Mouse (Mus musculus) neutrophil, adult 5-6 weeks (primary cell): ENCODE data around the gene Hist1h2bh. TPM values are rescaled to one million over a fixed set of nuclear protein-coding genes. Genes with fewer than 3 reads are reported as not detected.
A peak's percentile ranks its signal among the peaks of the same experiment; 100 is the strongest.
"Not testable (repeated sequence)": the region's sequence is repeated elsewhere in the genome, so short reads cannot be mapped to it uniquely, and the experiment has no call there.

ENCODE experiments used
- ATAC-seq: fragments of 151-379, 151-347 bp; 2 replicates; pipeline ENCODE4 v1.8.0; 2017; ENCODE audit warnings: mild to moderate bottlenecking, moderate TSS enrichment; ENCODE audit not compliant: insufficient number of reproducible peaks, poor library complexity, low FRiP score, severe bottlenecking; ENCODE audit errors: extremely low read depth
- total RNA-seq: library from RNA; stranded (forward); fragments of 200-1000 nt; gene quantifications from 2 replicates; pipeline ENCODE4 v1.2.3, GENCODE M21; 2017

The Hist1h2bh gene
- total RNA-seq, 1 experiment from 2014 or later: 5.8 TPM

DNA sequence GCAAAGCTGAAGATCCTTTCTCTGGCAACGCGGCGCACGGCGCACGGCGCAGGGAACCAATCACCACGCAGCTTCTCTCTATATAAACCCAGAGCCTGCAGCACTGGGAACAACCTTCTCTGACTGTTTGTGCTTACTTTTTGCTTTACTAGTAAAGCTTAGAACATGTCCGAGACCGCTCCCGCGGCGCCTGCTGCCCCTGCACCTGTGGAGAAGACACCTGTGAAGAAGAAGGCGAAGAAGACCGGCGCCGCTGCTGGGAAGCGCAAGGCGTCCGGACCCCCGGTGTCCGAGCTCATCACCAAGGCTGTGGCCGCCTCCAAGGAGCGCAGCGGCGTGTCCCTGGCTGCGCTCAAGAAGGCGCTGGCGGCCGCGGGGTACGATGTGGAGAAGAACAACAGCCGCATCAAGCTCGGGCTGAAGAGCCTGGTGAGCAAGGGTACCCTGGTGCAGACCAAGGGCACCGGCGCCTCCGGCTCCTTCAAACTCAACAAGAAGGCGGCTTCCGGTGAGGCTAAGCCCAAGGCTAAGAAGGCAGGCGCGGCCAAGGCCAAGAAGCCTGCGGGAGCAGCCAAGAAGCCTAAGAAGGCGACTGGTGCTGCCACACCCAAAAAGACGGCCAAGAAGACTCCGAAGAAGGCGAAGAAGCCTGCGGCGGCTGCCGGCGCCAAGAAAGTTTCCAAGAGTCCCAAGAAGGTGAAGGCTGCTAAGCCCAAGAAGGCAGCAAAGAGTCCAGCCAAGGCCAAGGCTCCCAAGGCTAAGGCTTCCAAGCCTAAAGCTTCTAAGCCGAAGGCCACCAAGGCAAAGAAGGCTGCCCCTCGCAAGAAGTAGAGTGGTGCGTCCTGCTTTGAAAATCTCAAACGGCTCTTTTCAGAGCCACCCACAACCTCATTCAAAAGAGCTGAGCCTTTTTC is 12.0 kb upstream of the Hist1h2bh start:
- ATAC-seq: peak; percentile 72

DNA sequence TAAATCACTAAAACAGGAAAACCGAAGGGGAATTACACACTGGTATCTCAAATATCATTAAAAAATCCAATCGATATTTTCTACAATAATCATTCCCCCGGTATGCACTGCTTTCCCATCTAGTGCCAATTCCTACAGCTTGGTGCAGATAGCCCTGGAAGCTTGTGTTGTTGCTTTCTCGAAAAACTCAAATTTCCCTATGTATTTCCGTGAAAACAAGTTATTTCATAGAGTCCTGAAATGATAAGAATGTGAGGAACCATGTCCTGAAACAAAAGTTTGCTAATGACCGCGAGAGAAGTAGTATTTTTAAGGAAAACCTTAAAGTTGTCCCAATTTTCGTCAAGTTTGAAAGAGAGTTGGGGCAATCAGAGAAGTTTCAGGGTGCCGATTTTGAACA is 11.2 kb upstream of the Hist1h2bh start:
- ATAC-seq: no peak

DNA sequence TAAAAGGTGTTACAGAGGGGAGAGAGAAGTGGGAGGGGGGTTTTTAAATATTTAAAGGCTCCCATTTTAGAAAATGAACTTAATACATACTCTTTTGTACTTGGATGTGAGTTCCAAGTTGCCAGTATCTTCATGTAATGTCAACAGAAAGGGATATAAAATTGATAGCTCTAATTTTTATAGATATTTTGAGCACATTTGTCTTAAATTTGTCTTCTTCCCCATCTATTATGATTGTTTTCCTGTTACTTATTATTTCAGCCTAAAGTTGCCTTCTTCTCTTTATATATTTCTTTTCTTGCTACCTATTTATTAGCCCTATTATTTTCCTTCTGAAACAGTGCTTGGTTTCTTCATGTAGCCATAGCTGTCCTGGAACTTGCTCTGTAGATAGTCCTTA is 9.8 kb upstream of the Hist1h2bh start, which contains the start of gene Hist1h1d:
TSS of gene Hist1h1d (plus strand) at position 301 of the 400 bp plus-strand sequence.
- ATAC-seq: no peak

DNA sequence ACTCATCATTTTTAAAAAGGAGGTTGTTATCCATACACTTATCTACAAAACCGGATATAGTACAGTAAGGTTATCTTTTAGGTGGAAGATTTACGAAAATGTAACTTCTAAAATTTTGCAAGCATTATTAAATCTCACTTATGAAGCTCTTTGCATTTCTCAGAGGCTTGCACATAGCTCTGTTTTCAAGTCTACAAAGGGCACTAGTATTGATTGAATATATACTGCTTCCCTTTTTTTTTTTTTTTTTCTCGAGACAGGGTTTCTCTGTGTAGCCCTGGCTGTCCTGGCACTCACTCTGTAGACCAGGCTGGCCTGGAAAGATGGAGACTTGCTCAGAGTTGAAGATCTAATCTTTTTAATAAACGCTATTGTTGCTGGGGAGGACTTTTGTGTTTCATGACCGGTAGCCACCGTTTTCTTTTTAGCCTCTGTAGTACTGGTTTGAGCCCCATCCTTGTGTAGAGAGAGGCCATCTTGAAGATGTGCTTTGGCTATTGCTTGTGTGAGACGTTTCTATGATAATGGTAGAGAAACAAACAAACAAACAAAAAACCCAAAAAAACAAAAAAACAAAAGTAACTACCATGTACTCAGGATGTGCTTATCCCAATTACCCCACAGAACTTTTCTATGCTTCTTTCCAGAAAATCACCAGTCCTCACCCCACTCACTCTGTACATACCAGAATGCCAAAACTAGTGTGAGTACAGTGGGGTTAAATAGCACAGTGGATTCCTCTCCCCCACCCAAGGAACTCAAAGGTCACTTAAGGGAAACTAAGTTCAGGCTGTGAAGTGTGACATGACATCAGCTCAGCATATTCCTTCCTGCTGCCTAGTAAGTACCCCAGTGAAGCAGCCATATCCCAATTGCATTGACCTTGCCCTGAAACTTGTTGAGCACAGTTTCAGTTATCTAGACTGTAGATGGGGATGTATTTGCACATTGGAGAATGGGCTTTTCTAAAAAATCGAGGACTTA is 9.0 kb upstream of the Hist1h2bh start:
- ATAC-seq: no peak

DNA sequence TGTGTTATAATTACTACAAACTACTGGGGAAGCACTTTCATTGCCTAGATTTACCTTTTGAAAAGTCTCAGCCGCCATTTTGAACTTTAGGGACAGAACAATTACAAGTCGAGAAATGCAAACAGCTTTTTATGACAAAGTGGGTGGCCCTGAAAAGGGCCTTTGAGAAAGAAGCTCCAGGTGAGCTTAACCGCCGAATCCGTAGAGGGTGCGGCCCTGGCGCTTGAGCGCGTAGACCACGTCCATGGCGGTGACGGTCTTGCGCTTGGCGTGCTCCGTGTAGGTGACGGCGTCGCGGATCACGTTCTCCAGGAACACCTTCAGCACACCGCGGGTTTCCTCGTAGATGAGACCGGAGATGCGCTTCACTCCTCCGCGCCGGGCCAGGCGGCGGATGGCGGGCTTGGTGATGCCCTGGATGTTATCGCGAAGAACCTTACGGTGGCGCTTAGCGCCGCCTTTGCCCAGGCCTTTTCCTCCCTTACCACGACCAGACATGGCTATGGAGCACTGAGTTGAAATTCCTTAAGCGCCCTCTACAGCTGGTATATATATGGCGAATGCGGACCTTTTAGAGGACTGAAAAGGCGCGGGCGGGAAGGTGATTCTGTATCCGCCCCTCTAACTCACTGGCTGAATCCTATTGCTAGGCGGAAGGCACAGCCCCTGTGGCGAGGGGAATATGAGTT is 8.1 kb upstream of the Hist1h2bh start, which contains the start of gene Hist1h4f:
TSS of gene Hist1h4f (minus strand) at position 503 of the 689 bp plus-strand sequence.
- ATAC-seq: peak; percentile 70

DNA sequence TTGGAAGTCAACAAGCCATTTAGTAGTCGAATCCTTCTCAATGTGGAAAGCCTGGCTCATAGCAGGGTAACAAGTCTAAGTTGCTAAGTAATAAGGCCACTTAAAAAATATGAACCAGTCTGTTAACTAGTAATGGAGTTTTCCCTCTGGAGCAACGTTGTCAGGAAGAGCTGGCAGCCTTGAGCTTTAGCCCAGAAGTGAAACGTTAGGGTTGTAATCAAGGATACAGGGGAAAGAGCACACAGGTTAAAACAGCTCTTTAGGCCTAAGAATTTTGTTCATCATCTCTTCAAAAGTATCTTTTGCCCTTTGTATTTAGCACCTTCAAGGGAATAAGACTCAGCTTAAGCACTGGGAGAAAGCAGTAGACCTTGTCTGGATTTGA is 7.6 kb upstream of the Hist1h2bh start:
- no peak for ATAC-seq

DNA sequence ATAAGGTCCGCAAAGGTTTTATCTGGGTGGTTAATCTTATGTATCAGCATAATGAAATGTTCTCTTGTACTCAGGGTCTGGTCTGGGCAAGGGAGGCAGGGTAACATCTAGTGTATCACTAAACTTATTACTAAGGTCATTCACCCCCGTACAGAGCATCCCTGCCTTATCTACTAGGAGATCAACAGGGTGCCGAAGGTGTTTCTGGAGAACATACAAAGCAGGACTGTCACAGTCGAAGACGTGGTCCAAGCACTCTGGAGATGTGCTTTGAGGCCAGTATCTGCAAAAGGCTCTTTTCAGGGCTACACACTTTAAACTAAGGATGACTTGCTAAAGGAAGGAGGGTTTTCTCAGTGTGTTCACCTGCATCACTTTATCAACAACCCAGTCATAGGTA is 3.5 kb upstream of the Hist1h2bh start:
- ATAC-seq: no peak

DNA sequence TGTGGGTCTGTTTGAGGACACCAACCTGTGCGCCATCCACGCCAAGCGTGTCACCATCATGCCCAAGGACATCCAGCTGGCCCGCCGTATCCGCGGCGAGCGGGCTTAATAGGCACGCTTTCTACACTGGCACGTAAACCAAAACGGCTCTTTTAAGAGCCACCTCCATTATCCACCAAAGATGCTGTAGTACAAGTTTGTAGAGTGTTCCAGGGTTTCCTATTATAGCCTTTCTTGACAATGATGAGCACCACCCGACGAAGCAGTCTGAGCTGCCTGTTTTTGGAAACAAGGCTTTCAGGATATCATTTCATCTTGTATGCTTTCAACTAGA is 1.6 kb upstream of the Hist1h2bh start:
- not testable (repeated sequence) for ATAC-seq

DNA sequence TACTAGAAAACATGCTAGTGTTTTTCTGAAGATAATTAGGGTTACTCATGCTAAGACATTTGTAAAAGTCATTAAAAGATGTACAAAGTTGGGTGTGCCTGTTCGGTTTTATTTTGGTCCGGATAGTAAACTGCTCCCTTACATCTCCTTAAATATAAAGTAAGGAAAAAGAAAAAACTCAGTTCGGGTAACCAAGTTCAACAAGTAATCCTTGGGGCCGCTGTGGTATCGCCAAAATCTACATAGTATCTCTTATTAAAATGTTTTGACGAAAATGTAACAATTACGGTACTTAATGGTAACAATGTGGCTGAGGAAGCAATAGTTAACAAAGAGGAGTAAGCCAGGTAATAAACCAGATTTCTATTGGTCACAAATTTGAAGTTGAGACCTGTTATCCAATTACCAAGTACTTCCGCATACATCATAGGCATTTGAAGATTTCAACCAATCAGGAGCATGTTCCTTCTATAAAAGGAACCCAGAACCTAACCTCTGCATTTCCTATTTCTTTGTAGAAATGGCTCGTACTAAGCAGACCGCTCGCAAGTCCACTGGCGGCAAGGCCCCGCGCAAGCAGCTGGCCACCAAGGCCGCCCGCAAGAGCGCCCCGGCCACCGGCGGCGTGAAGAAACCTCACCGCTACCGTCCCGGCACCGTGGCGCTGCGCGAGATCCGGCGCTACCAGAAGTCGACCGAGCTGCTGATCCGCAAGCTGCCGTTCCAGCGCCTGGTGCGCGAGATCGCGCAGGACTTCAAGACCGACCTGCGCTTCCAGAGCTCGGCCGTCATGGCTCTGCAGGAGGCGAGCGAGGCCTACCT is 984 bp upstream of the Hist1h2bh start, which contains the start of gene Hist1h3f:
TSS of gene Hist1h3f (plus strand) at position 88 of the 822 bp plus-strand sequence.
- peak; percentile 91 for ATAC-seq

DNA sequence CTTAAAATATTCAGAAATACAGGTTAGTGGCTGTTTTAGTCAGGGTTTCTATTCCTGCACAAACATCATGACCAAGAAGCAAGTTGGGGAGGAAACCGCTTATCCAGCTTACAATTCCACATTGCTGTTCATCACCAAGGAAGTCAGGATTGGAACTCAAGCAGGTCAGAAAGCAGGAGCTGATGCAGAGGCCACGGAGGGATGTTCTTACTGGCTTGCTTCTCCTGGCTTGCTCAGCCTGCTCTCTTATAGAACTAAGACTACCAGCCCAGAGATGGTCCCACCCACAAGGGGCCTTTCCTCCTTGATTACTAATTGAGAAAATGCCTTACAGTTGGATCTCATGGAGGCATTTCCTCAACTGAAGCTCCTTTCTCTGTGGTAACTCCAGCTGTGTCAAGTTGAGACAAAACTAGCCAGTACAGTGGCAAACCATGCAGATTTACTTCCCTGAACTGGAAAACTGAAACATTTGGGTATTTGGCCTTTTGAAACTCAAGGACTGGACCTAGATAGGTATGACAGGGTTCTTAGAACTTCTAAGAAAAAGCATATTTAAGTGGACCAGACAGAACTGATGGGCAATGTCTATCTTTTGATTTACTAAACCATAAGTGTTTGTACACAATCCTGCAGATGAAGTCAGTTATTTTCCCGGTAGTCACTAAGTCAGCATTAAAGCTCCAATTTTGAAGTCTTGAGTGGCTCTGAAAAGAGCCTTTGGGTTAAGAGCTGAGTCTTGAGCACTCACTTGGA is 789 bp downstream of the Hist1h2bh start:
- not testable (repeated sequence) for ATAC-seq

DNA sequence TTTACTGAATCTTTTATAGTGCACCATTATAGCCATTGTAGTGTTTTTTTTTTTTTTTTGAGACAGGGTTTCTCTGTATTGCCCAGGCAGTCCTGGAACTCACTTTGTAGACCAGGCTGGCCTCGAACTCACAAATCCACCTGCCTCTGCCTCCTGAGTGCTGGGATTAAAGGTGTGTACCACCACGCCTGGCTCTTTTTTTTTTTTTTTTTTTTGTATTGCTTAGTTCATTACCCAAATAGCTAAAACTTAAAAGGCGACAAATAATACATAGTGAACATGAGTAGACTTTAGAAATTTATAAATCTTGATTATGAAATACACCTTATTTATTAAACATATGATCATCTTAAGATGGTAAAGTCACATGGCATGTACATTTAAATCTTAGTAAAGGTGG is 1.7 kb downstream of the Hist1h2bh start:
- no peak for ATAC-seq

DNA sequence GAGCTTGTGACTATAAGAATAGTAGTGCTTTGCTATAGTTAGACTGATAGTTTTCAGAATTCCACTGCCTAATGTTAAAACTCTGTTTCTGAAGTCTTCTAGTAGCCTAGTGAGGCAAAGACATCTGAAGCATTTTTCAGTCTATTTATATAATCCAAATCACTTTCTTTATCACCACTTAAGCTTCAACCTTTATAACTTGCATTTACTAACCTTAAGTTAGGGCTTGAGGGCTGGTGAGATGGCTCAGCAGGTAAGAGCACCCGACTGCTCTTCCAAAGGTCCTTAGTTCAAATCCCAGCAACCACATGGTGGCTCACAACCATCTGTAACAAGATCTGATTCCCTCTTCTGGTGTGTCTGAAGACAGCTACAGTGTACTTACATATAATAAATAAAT is 3.4 kb downstream of the Hist1h2bh start:
- not testable (repeated sequence) for ATAC-seq

DNA sequence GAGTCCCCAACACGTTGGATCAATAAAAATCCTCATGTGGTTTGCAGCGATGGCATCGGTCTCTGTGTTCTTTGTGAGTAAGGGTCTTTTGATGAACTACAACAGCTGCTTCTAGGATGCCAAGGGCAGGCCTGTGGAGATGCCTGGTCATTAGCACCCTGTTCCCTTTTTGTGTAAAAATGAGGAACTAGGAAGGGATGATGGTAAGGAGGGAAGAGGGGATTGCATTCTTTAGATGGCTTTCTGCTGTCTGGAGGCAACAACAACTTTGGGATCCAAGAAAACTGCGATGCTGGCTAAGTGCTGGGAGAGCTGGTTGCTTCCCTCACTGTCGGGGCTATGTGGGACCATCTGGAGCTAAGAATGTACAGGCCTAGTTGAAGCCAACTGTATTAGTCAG is 4.9 kb downstream of the Hist1h2bh start:
- ATAC-seq: no peak

DNA sequence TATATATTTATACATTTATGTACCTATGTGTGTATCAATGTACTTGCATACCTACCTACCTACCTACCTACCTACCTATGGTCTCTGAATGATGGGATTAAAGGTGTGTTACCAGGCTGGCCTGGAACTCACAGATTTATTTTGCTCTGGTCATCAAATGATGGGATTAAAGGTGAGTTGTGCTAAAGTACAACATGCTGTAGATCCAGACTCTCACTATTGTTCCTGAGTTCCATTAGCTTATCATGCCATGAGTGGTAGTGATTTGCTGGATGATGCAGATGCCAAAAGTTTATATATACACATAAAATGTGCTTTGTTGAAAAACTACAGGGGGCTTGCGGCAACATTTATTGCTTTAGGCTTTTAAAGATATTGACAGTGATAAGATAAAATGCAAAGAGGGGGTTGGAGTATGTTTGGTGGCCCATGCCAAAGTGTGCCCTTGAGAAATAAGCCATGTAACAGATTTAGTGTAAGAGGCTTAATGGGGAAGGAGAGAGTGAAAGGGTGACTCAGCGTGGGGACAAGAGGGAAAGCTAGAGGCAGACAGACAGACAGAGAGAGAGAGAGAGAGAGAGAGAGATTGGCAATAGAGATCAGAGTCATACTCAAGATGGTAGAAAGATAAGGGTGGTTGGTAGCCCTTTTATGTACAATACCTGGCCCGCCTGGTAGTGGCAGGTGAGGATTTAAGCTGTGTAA is 6.0 kb downstream of the Hist1h2bh start:
- no peak for ATAC-seq

DNA sequence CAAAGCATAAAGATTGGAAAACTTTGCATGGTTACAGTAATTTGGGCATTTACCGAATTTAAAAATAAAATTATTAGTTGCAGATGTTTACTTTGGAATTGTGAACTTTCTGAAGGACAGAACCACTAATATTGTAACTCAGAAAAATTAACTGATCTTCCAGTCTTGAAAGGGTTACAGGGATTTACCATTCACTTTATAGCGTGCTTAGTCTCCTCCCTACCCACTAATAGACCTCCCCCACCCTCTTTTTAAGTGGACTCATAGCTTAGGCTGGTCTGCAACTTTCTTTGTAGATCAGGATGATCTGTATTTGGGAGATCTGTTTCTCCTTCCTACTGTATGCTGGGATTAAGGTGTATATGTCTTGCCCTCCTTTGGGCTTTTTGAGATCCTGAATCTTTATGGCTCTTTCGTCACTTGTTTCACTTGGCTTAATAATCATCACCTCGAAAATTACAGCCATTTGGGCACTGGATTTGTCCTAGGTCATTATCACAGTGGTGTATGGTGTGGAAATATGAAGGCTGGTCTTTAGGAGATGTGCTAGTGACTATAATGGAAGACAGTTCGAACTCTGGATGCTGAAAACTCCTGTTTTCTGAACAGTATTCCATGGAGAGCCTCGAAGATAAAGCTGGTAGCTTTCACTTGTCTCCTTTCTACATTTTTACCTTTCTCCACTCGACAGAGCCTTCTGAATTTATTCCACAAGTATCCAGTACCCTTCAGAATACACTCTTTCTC is 6.9 kb downstream of the Hist1h2bh start:
- ATAC-seq: no peak
